Mouse (Mus musculus): ENCODE results near the gene Sipa1.

DNA sequence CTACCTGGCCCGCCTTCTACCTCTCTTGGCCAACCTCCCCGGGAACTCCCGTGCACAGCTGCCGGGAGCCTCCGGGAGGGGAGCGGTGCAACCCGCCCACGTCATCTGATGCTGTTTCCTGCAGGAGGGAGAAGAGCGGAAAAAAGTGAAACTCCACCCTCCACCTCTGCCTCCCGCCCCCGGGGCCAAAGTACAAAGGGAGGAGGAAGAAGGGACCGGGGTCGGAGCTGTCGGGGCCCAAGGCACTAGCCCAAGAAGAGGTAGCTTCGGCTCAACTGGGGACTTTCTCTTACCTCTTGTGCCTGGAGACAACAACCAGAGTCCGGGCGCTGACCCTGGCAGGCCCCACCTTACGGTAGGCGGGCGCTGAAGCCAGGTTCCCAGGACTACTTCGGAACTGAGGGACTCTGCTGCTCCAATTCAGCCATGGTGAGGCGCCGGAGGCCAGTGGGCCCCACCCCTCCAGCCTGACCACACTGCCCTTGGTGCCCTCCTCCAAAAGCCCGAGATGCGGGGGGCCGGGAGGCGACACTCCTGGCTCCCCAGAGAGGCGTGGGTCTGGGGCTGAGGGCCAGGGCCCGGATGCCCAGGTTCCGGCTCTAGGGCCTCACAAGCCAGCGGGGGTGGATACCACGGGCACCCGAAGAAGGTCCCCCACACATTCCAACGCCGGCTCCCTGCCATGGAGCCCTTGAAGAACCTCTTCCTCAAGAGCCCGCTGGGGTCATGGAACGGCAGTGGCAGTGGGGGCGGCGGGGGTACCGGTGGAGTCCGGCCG is 26.2 kb upstream of the Sipa1 start:
- TF ChIP-seq CTCF (IDR thresholded peaks at IDR 0.05; ENCODE audit: extremely low read depth, insufficient read depth, insufficient read length, insufficient replicate concordance) (no peak), POLR2A (IDR thresholded peaks at IDR 0.05; ENCODE audit: low read depth, low read length) (peak; percentile 44; the same call in 1 of the 2 replicates)
